In the genomic region with DNA sequence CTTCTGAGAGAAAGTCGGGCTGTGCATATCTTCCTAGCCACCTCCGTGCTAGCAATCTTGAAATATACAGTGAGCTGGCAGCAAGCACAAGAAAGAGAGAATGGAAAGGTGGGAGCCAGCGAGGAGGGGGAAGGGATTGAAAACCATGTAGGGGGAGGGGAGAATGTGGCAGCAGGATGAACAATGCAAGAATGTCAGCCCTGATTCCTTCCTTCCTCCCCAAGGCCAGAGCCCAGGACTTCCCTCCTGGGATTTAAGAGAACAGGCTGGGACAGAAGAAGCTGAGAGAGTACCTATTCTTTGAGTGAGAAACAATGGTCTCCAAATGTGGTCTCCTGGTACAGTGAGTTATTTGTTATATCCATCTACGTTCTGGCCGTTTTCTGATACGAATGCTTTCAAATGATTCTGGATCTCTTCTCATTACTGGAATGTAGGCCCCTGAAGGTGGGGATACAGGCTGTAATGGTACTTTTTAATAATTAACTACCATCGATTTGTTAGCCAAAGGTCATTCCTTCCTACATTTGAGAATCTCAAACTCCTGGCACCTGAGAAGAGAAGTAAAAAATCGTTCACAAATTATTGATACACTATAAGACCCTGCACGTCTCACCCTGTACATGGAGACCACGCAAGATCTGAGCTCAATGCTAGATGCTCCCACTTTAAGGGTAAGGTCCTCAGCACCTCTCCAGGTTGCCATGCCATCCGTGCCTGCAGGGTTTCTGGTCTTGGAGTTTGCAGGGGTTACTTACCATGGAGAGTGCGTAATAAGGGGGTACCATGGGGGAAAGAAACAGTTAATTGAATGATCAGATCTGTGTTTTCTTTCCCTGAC, we compare ENCODE assay signal across 28 mouse cellular contexts. TPM values are rescaled to one million over a fixed set of nuclear protein-coding genes. Genes with fewer than 3 reads are reported as not detected.
DNase-seq lines count a peak whose midpoint lies in the region; ATAC-seq and TF ChIP-seq lines count a peak whose summit lies in the region.
"Had no signal": no experiment of that assay in that cellular context is flagged by ENCODE, and none has a peak within 500 bp of the region (broad histone marks: within the 10 kb centered on the region; RNA-seq: fewer than 3 reads in every experiment).

No protein-coding gene starts in this region.

- DNase-seq in liver, adult 2 months (ENCODE audit: extremely low read depth, low read depth, low spot score): peak; percentile 86
- no peak for DNase-seq in liver
- DNase-seq in intestine, embryonic 14.5 days (ENCODE audit: low spot score): peak; percentile 52
- DNase-seq in liver, embryonic 14.5 days (ENCODE audit: low read depth in 3 of 3, low spot score in 3 of 3): peak in 1 of 3 experiments; percentile 2
- no peak for DNase-seq in cerebellum, adult 9-10 months
- no peak for DNase-seq in adrenal gland, postnatal 36 days
- no peak for DNase-seq in kidney, adult 8-10 months
- DNase-seq: adrenal gland, postnatal 14 days; B cell, adult 2 months; cerebellum, adult 11-12 months; cerebellum, postnatal 36 days; gastrocnemius, postnatal 25 days; right cerebral cortex, adult 18-20 months; thymus, postnatal 4 days had no signal

- peak; percentile 85 for ATAC-seq in intestine, embryonic 14.5 days (replicated peaks; ENCODE audit: low FRiP score, low TSS enrichment, low read depth)
- peak; percentile 43; the same call in 1 of the 2 replicates for ATAC-seq in liver, embryonic 14.5 days (ENCODE audit: insufficient read depth)
- ATAC-seq: forebrain, embryonic 15.5 days; inflammation-experienced regulatory T-cells, adult 6 months; lung, postnatal 0 days; midbrain, embryonic 13.5 days had no signal

- peak overlapping the region; percentile 25 for H3K4me2 ChIP-seq in intestine, embryonic 14.5 days (ENCODE audit: low read length)
- peak overlapping the region; percentile 33 for H3K4me2 ChIP-seq in liver, embryonic 14.5 days (ENCODE audit: low read depth)
- H3K4me2 ChIP-seq: forebrain, embryonic 15.5 days; midbrain, embryonic 13.5 days; neural tube, embryonic 13.5 days had no signal

- no peaks in the 10 kb centered on the region; the same call in 1 of the 2 replicates for H3K79me2 ChIP-seq in liver, adult 2 months (ENCODE audit: control insufficient read depth, insufficient read depth, low read length)

- WGBS in liver, adult 2 months: 19% methylated on average over 12 of the region's 12 CpGs
- WGBS in intestine, embryonic 14.5 days: 59% methylated on average over 12 of the region's 12 CpGs
- WGBS in liver, embryonic 14.5 days (ENCODE audit: insufficient replicate concordance): 41% methylated on average over 12 of the region's 12 CpGs

- H3K9me3 ChIP-seq in intestine, embryonic 14.5 days (ENCODE audit: control insufficient read depth, low read length): no peaks in the 10 kb centered on the region
- no peaks in the 10 kb centered on the region for H3K9me3 ChIP-seq in liver, embryonic 14.5 days (ENCODE audit: control insufficient read depth, low read length)
- H3K9me3 ChIP-seq: embryonic facial prominence, embryonic 10.5 days; forebrain, embryonic 15.5 days; hindbrain, embryonic 10.5 days; midbrain, embryonic 13.5 days; neural tube, embryonic 13.5 days had no signal

- no peaks in the 10 kb centered on the region for H3K27me3 ChIP-seq in liver, adult 2 months (ENCODE audit: control insufficient read depth, insufficient read depth, low read length)
- no peaks in the 10 kb centered on the region for H3K27me3 ChIP-seq in intestine, embryonic 14.5 days (replicated peaks; ENCODE audit: control insufficient read depth, insufficient read depth, low read length)
- H3K27me3 ChIP-seq in liver, embryonic 14.5 days (ENCODE audit: control insufficient read depth, insufficient read depth, low read length): no peaks in the 10 kb centered on the region
- H3K27me3 ChIP-seq: forebrain, embryonic 15.5 days; midbrain, embryonic 13.5 days; neural tube, embryonic 13.5 days had no signal

- no peak for TF ChIP-seq EP300 in liver, embryonic 14.5 days (IDR thresholded peaks at IDR 0.05; ENCODE audit: low read depth)

- H3K9ac ChIP-seq in liver, adult 2 months (ENCODE audit: low read depth, low read length): peak overlapping the region; percentile 67
- no peak overlapping the region for H3K9ac ChIP-seq in intestine, embryonic 14.5 days (ENCODE audit: low read length)
- no peak overlapping the region for H3K9ac ChIP-seq in liver, embryonic 14.5 days (replicated peaks)
- H3K9ac ChIP-seq: forebrain, embryonic 15.5 days; midbrain, embryonic 13.5 days; neural tube, embryonic 13.5 days had no signal

- no peaks in the 10 kb centered on the region for H3K36me3 ChIP-seq in liver, adult 2 months (ENCODE audit: control insufficient read depth, insufficient read depth, low read length)
- no peaks in the 10 kb centered on the region for H3K36me3 ChIP-seq in intestine, embryonic 14.5 days (ENCODE audit: control insufficient read depth, insufficient read depth, low read length)
- H3K36me3 ChIP-seq in liver, embryonic 14.5 days (replicated peaks; ENCODE audit: control insufficient read depth, insufficient read depth, low read depth): no peaks in the 10 kb centered on the region
- H3K36me3 ChIP-seq: embryonic facial prominence, embryonic 10.5 days; forebrain, embryonic 15.5 days; hindbrain, embryonic 10.5 days; midbrain, embryonic 13.5 days; neural tube, embryonic 13.5 days had no signal

- peak overlapping the region; percentile 60 for H3K27ac ChIP-seq in liver, adult 2 months (replicated peaks; ENCODE audit: insufficient read depth, low read depth, low read length)
- peak overlapping the region; percentile 12 for H3K27ac ChIP-seq in intestine, embryonic 14.5 days (ENCODE audit: low read depth)
- no peak overlapping the region for H3K27ac ChIP-seq in liver, embryonic 14.5 days
- H3K27ac ChIP-seq: embryonic facial prominence, embryonic 10.5 days; forebrain, embryonic 15.5 days; hindbrain, embryonic 10.5 days; kidney, postnatal 0 days; midbrain, embryonic 13.5 days; neural tube, embryonic 13.5 days had no signal

- TF ChIP-seq CTCF in liver, adult 2 months (IDR thresholded peaks at IDR 0.05; ENCODE audit: low read depth, low read length): no peak
- no peak for TF ChIP-seq CTCF in liver, embryonic 14.5 days (IDR thresholded peaks at IDR 0.05; ENCODE audit: low read depth)

- no peak for TF ChIP-seq POLR2A in liver, adult 2 months (IDR thresholded peaks at IDR 0.05; ENCODE audit: extremely low read depth, insufficient read depth, low read length)

- H3K4me3 ChIP-seq in liver, adult 2 months (ENCODE audit: insufficient read depth, low read depth, low read length): peak overlapping the region; percentile 49
- no peak overlapping the region for H3K4me3 ChIP-seq in intestine, embryonic 14.5 days (ENCODE audit: low read depth, low read length)
- H3K4me3 ChIP-seq in liver, embryonic 14.5 days (ENCODE audit: insufficient read depth in 1 of 2, low read depth in 2 of 2, low read length in 2 of 2): peak overlapping the region; percentile 36 to 52
- H3K4me3 ChIP-seq: embryonic facial prominence, embryonic 10.5 days; forebrain, embryonic 15.5 days; hindbrain, embryonic 10.5 days; midbrain, embryonic 13.5 days; neural tube, embryonic 13.5 days had no signal

- H3K4me1 ChIP-seq in liver, adult 2 months (ENCODE audit: control insufficient read depth, insufficient read depth, low read length): peaks cover 8% of the 10 kb centered on the region; the same call in 1 of the 2 replicates
- no peaks in the 10 kb centered on the region for H3K4me1 ChIP-seq in intestine, embryonic 14.5 days (replicated peaks; ENCODE audit: control insufficient read depth, insufficient read depth, low read length)
- no peaks in the 10 kb centered on the region for H3K4me1 ChIP-seq in liver, embryonic 14.5 days (replicated peaks; ENCODE audit: control insufficient read depth in 2 of 2, insufficient read depth in 2 of 2, low read length in 1 of 2)
- H3K4me1 ChIP-seq: embryonic facial prominence, embryonic 10.5 days; forebrain, embryonic 15.5 days had no signal

RNA-seq across cellular contexts. Expression of a gene that starts 39.8 kb away (rescaled TPM):
- total RNA-seq in liver, adult 2 months (2014; rRNA removed): 0.07 and 0.09 TPM in 2 replicates
- polyA plus RNA-seq in liver, adult 2 months (2012; rRNA removed): 0.22 TPM in 1 of 2 replicates, not detected in the other
- polyA plus RNA-seq in intestine, embryonic 14.5 days (2014; fragmentation: Nextera tagmentation; extraction: Ambion mirVana): not detected in 2 replicates
- not detected in 2 replicates for polyA plus RNA-seq in liver, embryonic 14.5 days (2012; rRNA removed)
- polyA plus RNA-seq in liver, embryonic 14.5 days (2014; fragmentation: Nextera tagmentation; extraction: Ambion mirVana): not detected in 2 replicates
- not detected for total RNA-seq in adrenal gland, postnatal 36 days (2021)
- total RNA-seq: adrenal gland, postnatal 14 days; gastrocnemius, postnatal 25 days; layer of hippocampus, adult 18-20 months; layer of hippocampus, postnatal 25 days; left cerebral cortex, postnatal 14 days had no signal
- polyA plus RNA-seq: embryonic facial prominence, embryonic 10.5 days; forebrain, embryonic 15.5 days; heart, postnatal 0 days; hindbrain, embryonic 10.5 days; inflammation-experienced regulatory T-cells, adult 6 months; kidney, postnatal 0 days; limb, embryonic 14.5 days; lung, postnatal 0 days; midbrain, embryonic 13.5 days; neural tube, embryonic 13.5 days; small intestine, adult 2 months had no signal

Comparison
In these comparisons a context has a peak if more than half of its experiments do, and no peak if none do; other contexts are left out.
1. DNase-seq: peak in liver, adult 2 months (single experiment) and intestine, embryonic 14.5 days (single experiment); none in liver (single experiment), cerebellum, adult 9-10 months (single experiment), adrenal gland, postnatal 36 days (0 of 2) and kidney, adult 8-10 months (0 of 2).